Mouse (Mus musculus): ENCODE results near the gene Gm21488.
"Not testable (repeated sequence)": the region's sequence is repeated elsewhere in the genome, so short reads cannot be mapped to it uniquely, and the experiment has no call there.

The Gm21488 gene

DNA sequence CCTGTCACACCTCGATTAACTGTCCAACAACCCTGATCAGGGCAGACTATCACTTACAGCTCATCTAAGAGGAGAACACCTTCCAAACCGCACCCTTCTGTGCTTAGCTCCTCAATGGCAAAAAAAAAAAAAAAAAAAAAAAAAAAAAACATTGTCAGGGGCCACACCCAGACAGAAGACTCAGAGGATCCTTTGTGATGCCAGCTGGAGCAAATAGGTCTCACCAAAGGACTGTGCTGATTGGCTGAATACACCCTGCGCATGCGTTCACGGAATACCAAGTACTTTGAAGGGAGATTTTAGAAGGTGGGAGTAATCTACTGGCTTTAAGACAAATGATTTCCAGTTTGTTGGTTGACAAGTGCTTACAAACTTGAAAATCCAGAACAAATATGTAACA lies at the start of gene Gm21488:
Gene Gm21488 (minus strand): TSS at position 101 of the 400 bp plus-strand sequence.
- not testable (repeated sequence) for DNase-seq (ENCODE audit: low read depth, low spot score)
